Mouse (Mus musculus): ENCODE data around the gene Frmpd1. TPM values are rescaled to one million over a fixed set of nuclear protein-coding genes. Genes with fewer than 3 reads are reported as not detected.

Gene Frmpd1
- polyA plus RNA-seq (2012; ENCODE audit: insufficient read depth, insufficient read length, low replicate concordance, missing spikeins) = not detected in 2 replicates

- TF ChIP-seq CTCF (IDR thresholded peaks at IDR 0.05; ENCODE audit: insufficient read depth, low read depth, low read length) (no peak), POLR2A (IDR thresholded peaks at IDR 0.05; ENCODE audit: insufficient read depth, low read depth, low read length) (0 out of 2 replicates have a peak, but pooled peaks have one; percentile 25)
- WGBS = 3% methylated on average over 81 of the region's 85 CpGs
- Histone ChIP-seq H3K4me1 (ENCODE audit: control insufficient read depth, insufficient read depth, low read length) (peaks cover 10% of the 10 kb centered on the region; the same call in 1 of the 2 replicates), H3K27ac (ENCODE audit: insufficient read depth, low read depth, low read length) (peak within 1 kb of the TSS; percentile 28), H3K4me3 (ENCODE audit: insufficient read depth, low read depth, low read length) (peak within 1 kb of the TSS; percentile 48)
These were observed at the start of gene Frmpd1 for GRCm38 (mm10) chr4:45184521-45185330. TSS of gene Frmpd1 (plus strand) at chr4:45184875.

- Histone ChIP-seq H3K4me1 (ENCODE audit: control insufficient read depth, insufficient read depth, low read length) (peaks cover 7% of the 10 kb centered on the region; the same call in 1 of the 2 replicates), H3K27ac (ENCODE audit: insufficient read depth, low read depth, low read length) (no peak overlapping the region), H3K4me3 (ENCODE audit: insufficient read depth, low read depth, low read length) (no peak overlapping the region)
- 68% methylated on average over 4 of the region's 4 CpGs for WGBS
- no peak for TF ChIP-seq POLR2A (IDR thresholded peaks at IDR 0.05; ENCODE audit: insufficient read depth, low read depth, low read length)
- no peak for TF ChIP-seq CTCF (IDR thresholded peaks at IDR 0.05; ENCODE audit: insufficient read depth, low read depth, low read length)
These were observed 47.0 kb upstream of the Frmpd1 start for GRCm38 (mm10) chr4:45137636-45138035.

DNA sequence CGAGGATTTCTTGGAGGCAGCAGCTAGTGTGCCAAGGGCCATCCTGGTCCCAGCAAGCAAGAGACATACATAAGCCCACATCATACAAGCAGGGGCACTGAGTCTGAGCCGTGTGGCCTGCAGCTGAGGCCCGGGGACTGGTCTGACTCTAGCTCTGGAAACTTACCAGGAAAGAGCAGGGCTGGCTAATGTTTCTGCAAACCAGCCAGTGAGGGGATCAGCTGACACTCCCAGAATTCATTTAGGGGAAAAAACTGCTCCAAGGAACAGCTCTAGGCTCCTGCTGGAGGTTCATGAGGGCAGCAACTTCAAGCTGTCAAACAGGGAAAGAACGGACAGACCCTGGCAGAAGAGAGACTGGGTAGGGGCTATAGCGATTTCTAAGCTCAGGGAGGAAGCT lies 42.8 kb upstream of the Frmpd1 start:
- no peak overlapping the region for H3K4me3 ChIP-seq (ENCODE audit: insufficient read depth, low read depth, low read length)
- H3K4me1 ChIP-seq (ENCODE audit: control insufficient read depth, insufficient read depth, low read length) = peaks cover 9% of the 10 kb centered on the region; the same call in 1 of the 2 replicates
- 67% methylated on average over 5 of the region's 5 CpGs for WGBS
- H3K27ac ChIP-seq (ENCODE audit: insufficient read depth, low read depth, low read length) = no peak overlapping the region
- TF ChIP-seq CTCF (IDR thresholded peaks at IDR 0.05; ENCODE audit: insufficient read depth, low read depth, low read length) (no peak), POLR2A (IDR thresholded peaks at IDR 0.05; ENCODE audit: insufficient read depth, low read depth, low read length) (no peak)

DNA sequence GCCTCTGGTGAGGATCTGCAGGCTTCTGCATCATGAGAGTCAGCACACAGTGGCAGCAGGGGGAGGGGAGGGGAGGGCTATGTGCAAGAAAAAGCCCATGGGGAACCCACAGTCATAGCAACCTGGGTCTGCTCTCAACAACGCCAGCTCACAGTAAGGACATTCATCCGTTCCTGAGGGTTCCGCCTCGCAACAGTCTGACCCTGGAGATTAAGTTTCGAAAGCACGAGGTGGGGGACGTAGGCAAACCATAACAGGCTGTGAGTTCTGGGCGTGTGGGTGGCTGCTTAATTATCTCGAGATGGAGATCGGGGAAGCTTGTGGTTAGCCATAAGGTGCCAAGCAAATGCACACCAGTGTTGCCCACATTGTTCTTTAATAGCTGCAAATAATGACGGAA lies 42.3 kb upstream of the Frmpd1 start:
- Histone ChIP-seq H3K4me3 (ENCODE audit: insufficient read depth, low read depth, low read length) (peak overlapping the region; percentile 5), H3K4me1 (ENCODE audit: control insufficient read depth, insufficient read depth, low read length) (peaks cover 9% of the 10 kb centered on the region; the same call in 1 of the 2 replicates), H3K27ac (ENCODE audit: insufficient read depth, low read depth, low read length) (no peak overlapping the region)
- 21% methylated on average over 11 of the region's 11 CpGs for WGBS
- TF ChIP-seq POLR2A (IDR thresholded peaks at IDR 0.05; ENCODE audit: insufficient read depth, low read depth, low read length) = no peak
- TF ChIP-seq CTCF (IDR thresholded peaks at IDR 0.05; ENCODE audit: insufficient read depth, low read depth, low read length) = no peak

DNA sequence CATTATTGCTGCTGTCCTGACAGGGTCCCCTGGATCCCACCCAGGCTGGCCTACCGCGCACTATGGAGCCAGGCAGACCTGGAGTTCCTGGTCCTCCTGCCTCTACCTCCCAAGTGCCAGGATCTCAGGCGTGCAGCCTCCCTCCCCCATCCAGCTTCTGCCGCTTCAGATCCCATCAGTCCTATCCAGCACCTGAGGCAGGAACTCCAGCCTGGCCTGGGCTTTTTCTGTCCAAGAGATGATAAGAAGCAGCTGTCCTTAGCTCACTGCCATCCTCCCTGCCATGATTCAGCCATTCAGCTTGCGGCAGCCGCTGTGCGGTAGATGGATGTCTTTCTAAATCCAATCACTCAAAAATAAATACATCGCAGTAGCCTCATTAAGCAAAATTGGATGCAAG lies 41.7 kb upstream of the Frmpd1 start:
- TF ChIP-seq CTCF (IDR thresholded peaks at IDR 0.05; ENCODE audit: insufficient read depth, low read depth, low read length) = no peak
- TF ChIP-seq POLR2A (IDR thresholded peaks at IDR 0.05; ENCODE audit: insufficient read depth, low read depth, low read length) = no peak
- 85% methylated on average over 8 of the region's 8 CpGs for WGBS
- H3K27ac ChIP-seq (ENCODE audit: insufficient read depth, low read depth, low read length) = no peak overlapping the region
- H3K4me1 ChIP-seq (ENCODE audit: control insufficient read depth, insufficient read depth, low read length) = peaks cover 9% of the 10 kb centered on the region; the same call in 1 of the 2 replicates
- no peak overlapping the region for H3K4me3 ChIP-seq (ENCODE audit: insufficient read depth, low read depth, low read length)

- no peaks in the 10 kb centered on the region for H3K4me1 ChIP-seq (ENCODE audit: control insufficient read depth, insufficient read depth, low read length)
- no peak overlapping the region for H3K4me3 ChIP-seq (ENCODE audit: insufficient read depth, low read depth, low read length)
- TF ChIP-seq CTCF (IDR thresholded peaks at IDR 0.05; ENCODE audit: insufficient read depth, low read depth, low read length) (no peak), POLR2A (IDR thresholded peaks at IDR 0.05; ENCODE audit: insufficient read depth, low read depth, low read length) (no peak)
- WGBS = 89% methylated on average over 3 of the region's 3 CpGs
- no peak overlapping the region for H3K27ac ChIP-seq (ENCODE audit: insufficient read depth, low read depth, low read length)
These were observed 28.2 kb upstream of the Frmpd1 start for GRCm38 (mm10) chr4:45156433-45156832.

GRCm38 (mm10) chr4:45158608-45159007 lies 26.1 kb upstream of the Frmpd1 start:
- Histone ChIP-seq H3K4me3 (ENCODE audit: insufficient read depth, low read depth, low read length) (no peak overlapping the region), H3K4me1 (ENCODE audit: control insufficient read depth, insufficient read depth, low read length) (no peaks in the 10 kb centered on the region), H3K27ac (ENCODE audit: insufficient read depth, low read depth, low read length) (no peak overlapping the region)
- 79% methylated on average over 9 of the region's 9 CpGs for WGBS
- TF ChIP-seq CTCF (IDR thresholded peaks at IDR 0.05; ENCODE audit: insufficient read depth, low read depth, low read length) (no peak), POLR2A (IDR thresholded peaks at IDR 0.05; ENCODE audit: insufficient read depth, low read depth, low read length) (no peak)

GRCm38 (mm10) chr4:45160773-45161172 lies 23.9 kb upstream of the Frmpd1 start:
- Histone ChIP-seq H3K4me3 (ENCODE audit: insufficient read depth, low read depth, low read length) (no peak overlapping the region), H3K27ac (ENCODE audit: insufficient read depth, low read depth, low read length) (no peak overlapping the region), H3K4me1 (ENCODE audit: control insufficient read depth, insufficient read depth, low read length) (no peaks in the 10 kb centered on the region)
- WGBS = 55% methylated on average over 6 of the region's 6 CpGs
- no peak for TF ChIP-seq POLR2A (IDR thresholded peaks at IDR 0.05; ENCODE audit: insufficient read depth, low read depth, low read length)

GRCm38 (mm10) chr4:45163711-45164110 lies 21.0 kb upstream of the Frmpd1 start:
- TF ChIP-seq CTCF (IDR thresholded peaks at IDR 0.05; ENCODE audit: insufficient read depth, low read depth, low read length) = no peak
- no peak for TF ChIP-seq POLR2A (IDR thresholded peaks at IDR 0.05; ENCODE audit: insufficient read depth, low read depth, low read length)
- Histone ChIP-seq H3K4me3 (ENCODE audit: insufficient read depth, low read depth, low read length) (no peak overlapping the region), H3K4me1 (ENCODE audit: control insufficient read depth, insufficient read depth, low read length) (no peaks in the 10 kb centered on the region), H3K27ac (ENCODE audit: insufficient read depth, low read depth, low read length) (no peak overlapping the region)
- 2% methylated on average over 1 of the region's 1 CpGs for WGBS

All from olfactory bulb, adult 2 months (tissue).